Mouse (Mus musculus) erythroblast, embryonic 14.5 days (primary cell): ENCODE measurements around the gene Sprr2f.

Experiments
- GATA1 ChIP-seq: IDR thresholded peaks from 2 replicates; pipeline ENCODE4 v1.6.1; 2012; ENCODE audit warnings: low read length, inconsistent platforms, mixed read lengths
- TAL1 ChIP-seq: IDR thresholded peaks from 3 replicates; pipeline ENCODE4 v1.6.1; 2012; ENCODE audit warnings: low read length, inconsistent platforms, mixed read lengths

DNA sequence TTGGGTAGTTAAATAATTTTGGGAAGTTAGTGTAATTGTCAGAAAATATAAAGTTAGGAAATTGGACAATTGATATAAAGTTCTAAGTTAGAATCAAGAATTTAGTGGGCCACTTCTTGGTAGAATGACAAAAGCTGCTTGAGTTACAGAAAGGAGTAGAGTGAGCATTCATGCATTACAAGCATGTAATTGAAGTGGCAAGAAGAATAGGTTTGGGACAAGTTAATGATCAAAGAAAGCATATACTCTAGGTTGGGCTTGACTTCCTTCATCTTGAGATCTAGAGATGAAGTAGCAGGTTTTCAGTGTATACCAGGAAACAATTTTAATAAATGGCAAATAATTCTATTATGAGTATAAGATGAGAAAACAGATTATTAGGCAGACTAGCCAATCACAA lies 3.4 kb upstream of the Sprr2f start:
- no peak for TF ChIP-seq GATA1
- no peak for TF ChIP-seq TAL1
